Mouse (Mus musculus) left cerebral cortex, postnatal 25 days (tissue): ENCODE data around the gene Trio. TPM values are rescaled to one million over a fixed set of nuclear protein-coding genes. Genes with fewer than 3 reads are reported as not detected.
A peak's percentile ranks its signal among the peaks of the same experiment; 100 is the strongest.

Source experiments
- DNase-seq, 2 experiments: peaks; one replicate each; pipeline ENCODE4 v3.0.0; 2022; ENCODE audit warnings: low spot score in 2 of 2, mixed read lengths in 1 of 2
- intact Hi-C: fragments of 180-260 bp; cut with DNase I; formaldehyde crosslinking; loops from one replicate; pipeline ENCODE4 v1.15.1; 2025
- total RNA-seq, 2 experiments: library from RNA; stranded (reverse); gene quantifications; 2 replicates each; pipeline ENCODE4 v1.2.3; 2021

Gene Trio
- total RNA-seq, 2 experiments from 2014 or later = 219 to 226 TPM

DNA sequence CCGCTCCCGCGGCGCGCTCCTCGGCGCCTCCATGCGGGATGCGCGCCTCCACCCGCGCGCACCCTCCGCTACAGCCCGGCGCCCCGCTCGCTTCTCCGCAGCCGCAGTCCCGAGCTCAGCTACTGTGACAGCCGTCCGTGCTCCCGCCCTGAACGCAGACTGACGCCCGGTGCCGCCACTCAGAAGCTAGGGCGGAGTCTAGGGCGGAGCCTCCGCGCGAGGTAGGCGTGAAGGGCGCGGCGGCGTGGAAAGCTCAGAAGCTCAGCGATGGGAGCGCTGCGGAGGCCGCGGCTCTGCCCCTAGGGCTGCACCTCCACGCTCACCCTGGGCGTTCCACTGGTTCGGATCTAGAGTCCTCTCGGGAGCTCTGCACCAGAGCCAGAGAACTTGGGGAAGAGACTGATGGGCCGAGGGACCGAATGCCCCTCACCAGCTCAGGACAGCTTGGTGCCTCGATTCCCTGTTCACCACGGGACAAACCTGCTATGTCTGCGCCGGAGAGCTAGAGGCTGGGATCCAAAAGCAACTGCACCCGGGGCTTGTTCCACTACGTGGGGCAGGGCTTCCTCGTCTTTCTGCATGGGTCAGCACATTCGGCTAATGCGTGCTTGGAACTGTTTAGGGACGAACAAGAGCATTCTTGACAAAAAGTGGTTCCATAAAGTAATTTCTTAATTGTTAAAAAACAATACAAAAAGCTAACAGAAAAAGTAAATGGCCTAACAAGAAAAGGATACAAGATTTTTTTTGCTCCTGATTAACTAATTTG is 344.0 kb downstream of the Trio start, which contains the start of gene Otulinl:
Gene Otulinl (minus strand): TSS at position 161 of the 769 bp plus-strand sequence.
- intact Hi-C loops = no loop called here
- DNase-seq = peak; percentile 97 to 98

DNA sequence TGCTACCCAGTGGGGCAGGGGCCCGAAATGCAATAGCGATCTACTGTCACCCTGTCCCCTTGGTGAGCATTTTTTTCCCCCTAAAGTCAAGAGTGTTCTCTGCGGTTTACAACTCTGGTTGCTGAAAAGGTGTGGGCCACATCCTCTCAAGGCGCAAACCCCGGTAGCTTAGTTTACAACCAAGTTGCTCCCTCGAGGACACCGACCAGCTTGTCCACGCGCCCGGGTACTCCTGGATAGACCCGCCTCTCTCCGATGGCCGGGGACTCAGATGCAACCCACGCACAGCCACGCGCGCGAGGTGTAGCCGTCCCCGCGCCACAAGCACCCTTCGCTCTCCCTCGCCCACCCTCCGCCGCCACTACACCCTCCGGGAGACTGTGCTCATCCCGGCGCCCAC is 344.7 kb downstream of the Trio start:
- DNase-seq = no peak
- intact Hi-C loops = no loop called here

Other genes starting within 250 kb of the Trio start
- 1 to 10 TPM; 2.3 to 2.6 TPM for gene Dnah5, start 177.9 kb upstream of the Trio start, total RNA-seq